Mouse (Mus musculus): Measurements from ENCODE around the gene Hbb-y. TPM values are rescaled to one million over a fixed set of nuclear protein-coding genes. Genes with fewer than 3 reads are reported as not detected.
"Not testable (repeated sequence)": the region's sequence is repeated elsewhere in the genome, so short reads cannot be mapped to it uniquely, and the experiment has no call there.

The Hbb-y gene
- polyA plus RNA-seq, 1 experiment from 2014 or later: 42.6 TPM

DNA sequence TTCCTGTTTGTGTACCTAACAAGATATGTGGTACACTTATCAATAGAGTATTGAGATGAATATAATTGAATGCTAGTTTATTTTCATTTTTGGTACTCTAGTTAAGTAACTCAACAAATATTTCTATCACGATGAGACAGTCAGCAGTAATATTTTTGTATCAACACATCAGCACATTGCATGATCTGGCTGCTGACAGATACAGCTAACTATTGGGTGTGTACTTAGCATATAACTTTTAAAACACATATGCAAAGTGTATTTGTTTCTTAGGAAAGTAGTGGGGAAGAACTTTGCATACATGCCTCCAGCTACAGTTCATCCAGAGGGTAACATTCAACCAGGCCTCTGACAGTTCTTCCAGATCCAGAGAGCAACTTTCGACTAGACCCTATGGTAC lies 28.4 kb downstream of the Hbb-y start:
- Histone ChIP-seq H3K36me3 (ENCODE audit: control insufficient read depth, insufficient read depth, low read length) (no peaks in the 10 kb centered on the region), H3K27ac (ENCODE audit: low read length) (no peak overlapping the region), H3K27me3 (ENCODE audit: control insufficient read depth, insufficient read depth, low read length) (no peaks in the 10 kb centered on the region), H3K4me1 (ENCODE audit: control insufficient read depth, insufficient read depth, low read length) (no peaks in the 10 kb centered on the region), H3K9ac (ENCODE audit: low read length) (no peak overlapping the region), H3K4me2 (ENCODE audit: low read depth, low read length) (no peak overlapping the region), H3K4me3 (replicated peaks; ENCODE audit: low read length) (no peak overlapping the region), H3K9me3 (replicated peaks; ENCODE audit: control insufficient read depth, low read length) (no peaks in the 10 kb centered on the region)
- 80% methylated on average over 2 of the region's 2 CpGs for WGBS
- ATAC-seq (ENCODE audit: insufficient read depth, low FRiP score): no peak

DNA sequence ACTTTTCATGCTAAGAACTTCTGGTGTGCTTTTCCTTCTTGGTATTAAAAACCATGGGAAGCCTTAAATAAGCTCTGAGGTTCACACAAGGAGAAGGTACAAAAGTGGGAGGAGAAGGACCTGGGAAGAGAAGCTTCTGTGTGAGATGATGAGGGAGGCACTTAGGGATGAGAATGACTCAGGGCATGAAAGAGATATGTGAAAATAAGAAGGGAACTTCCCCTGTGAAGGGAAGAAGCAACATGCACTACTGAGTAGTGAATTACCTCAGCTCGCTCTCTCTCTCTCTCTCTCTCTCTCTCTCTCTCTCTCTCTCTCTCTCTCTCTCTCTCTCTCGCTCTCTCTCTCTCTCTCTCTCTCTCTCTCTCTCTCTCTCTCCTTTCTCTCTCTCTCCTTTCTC lies 37.9 kb downstream of the Hbb-y start:
- not testable (repeated sequence) for H3K4me3 ChIP-seq (replicated peaks; ENCODE audit: low read length); H3K9ac ChIP-seq (ENCODE audit: low read length); H3K4me1 ChIP-seq (ENCODE audit: control insufficient read depth, insufficient read depth, low read length); ATAC-seq (ENCODE audit: insufficient read depth, low FRiP score); H3K27me3 ChIP-seq (ENCODE audit: control insufficient read depth, insufficient read depth, low read length); H3K9me3 ChIP-seq (replicated peaks; ENCODE audit: control insufficient read depth, low read length); H3K27ac ChIP-seq (ENCODE audit: low read length); H3K36me3 ChIP-seq (ENCODE audit: control insufficient read depth, insufficient read depth, low read length); H3K4me2 ChIP-seq (ENCODE audit: low read depth, low read length)
- WGBS: 88% methylated on average over 1 of the region's 2 CpGs

DNA sequence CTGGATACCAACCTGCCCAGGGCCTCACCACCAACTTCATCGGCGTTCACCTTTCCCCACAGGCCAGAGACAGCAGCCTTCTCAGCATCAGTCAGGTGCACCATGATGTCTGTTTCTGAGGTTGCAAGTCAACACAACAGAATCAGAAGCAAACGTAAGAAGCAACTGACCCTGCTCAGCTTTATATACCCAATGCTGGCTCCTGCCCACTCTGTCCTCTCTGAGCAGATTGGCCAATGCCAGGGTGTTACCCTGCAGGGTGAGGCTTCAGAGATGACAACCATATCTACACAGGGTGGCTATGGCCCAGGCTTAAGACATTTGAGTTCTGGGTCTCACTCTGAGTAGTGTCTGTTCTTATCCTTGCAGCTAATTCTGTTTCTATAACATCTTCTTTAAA lies 39.2 kb downstream of the Hbb-y start, which contains the start of gene Hbb-bt:
TSS of gene Hbb-bt (minus strand) at position 231 of the 400 bp plus-strand sequence.
- no peaks in the 10 kb centered on the region for H3K4me1 ChIP-seq (ENCODE audit: control insufficient read depth, insufficient read depth, low read length)
- no peaks in the 10 kb centered on the region for H3K27me3 ChIP-seq (ENCODE audit: control insufficient read depth, insufficient read depth, low read length)
- no peak within 1 kb of the TSS for H3K4me3 ChIP-seq (replicated peaks; ENCODE audit: low read length)
- H3K27ac ChIP-seq (ENCODE audit: low read length): no peak within 1 kb of the TSS
- no peak within 1 kb of the TSS for H3K9ac ChIP-seq (ENCODE audit: low read length)
- H3K4me2 ChIP-seq (ENCODE audit: low read depth, low read length): no peak within 1 kb of the TSS
- H3K36me3 ChIP-seq (ENCODE audit: control insufficient read depth, insufficient read depth, low read length): no peaks in the 10 kb centered on the region
- peak; percentile 82 for ATAC-seq (ENCODE audit: insufficient read depth, low FRiP score)
- 85% methylated on average over 3 of the region's 3 CpGs for WGBS
- no peaks in the 10 kb centered on the region for H3K9me3 ChIP-seq (replicated peaks; ENCODE audit: control insufficient read depth, low read length)

DNA sequence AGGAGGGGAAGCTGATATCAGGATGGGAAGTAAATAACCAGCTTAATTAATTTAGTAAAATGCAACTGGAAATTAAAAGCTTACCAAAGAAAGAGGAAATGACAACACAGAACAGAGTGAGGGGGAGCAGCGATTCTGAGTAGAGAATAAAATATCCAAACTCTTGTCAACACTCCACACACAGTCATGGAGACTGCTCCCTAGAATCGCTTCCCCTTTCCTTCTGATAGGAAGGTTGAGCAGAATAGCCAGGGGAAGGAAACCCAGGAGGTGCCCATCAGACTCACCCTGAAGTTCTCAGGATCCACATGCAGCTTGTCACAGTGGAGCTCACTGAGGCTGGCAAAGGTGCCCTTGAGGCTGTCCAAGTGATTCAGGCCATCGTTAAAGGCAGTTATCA lies 39.9 kb downstream of the Hbb-y start:
- not testable (repeated sequence) for H3K27me3 ChIP-seq (ENCODE audit: control insufficient read depth, insufficient read depth, low read length); ATAC-seq (ENCODE audit: insufficient read depth, low FRiP score); H3K4me3 ChIP-seq (replicated peaks; ENCODE audit: low read length); H3K36me3 ChIP-seq (ENCODE audit: control insufficient read depth, insufficient read depth, low read length); H3K27ac ChIP-seq (ENCODE audit: low read length); H3K9me3 ChIP-seq (replicated peaks; ENCODE audit: control insufficient read depth, low read length); H3K4me2 ChIP-seq (ENCODE audit: low read depth, low read length); H3K9ac ChIP-seq (ENCODE audit: low read length); H3K4me1 ChIP-seq (ENCODE audit: control insufficient read depth, insufficient read depth, low read length)
- WGBS: no CpG with 5 or more reads among the region's 3 CpGs

DNA sequence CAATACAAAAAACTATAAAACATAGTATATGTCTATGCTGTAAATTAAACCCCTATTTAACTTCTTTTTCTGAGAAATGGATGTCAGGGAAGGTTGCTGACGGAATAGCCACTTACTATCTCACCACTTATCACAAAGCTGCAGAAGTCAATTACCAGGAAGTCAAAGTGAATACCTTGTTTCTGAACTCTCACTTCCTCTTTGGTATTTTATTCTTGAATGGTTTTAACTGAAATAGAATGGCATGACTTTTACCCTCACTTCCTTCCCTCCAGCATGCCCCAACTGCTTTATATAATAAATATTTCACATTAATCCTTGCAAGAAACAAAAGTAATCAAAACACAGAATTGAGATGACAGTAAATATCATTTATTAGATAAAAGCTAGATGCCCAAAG lies 40.8 kb downstream of the Hbb-y start:
- no peak overlapping the region for H3K4me2 ChIP-seq (ENCODE audit: low read depth, low read length)
- H3K36me3 ChIP-seq (ENCODE audit: control insufficient read depth, insufficient read depth, low read length): no peaks in the 10 kb centered on the region
- H3K4me3 ChIP-seq (replicated peaks; ENCODE audit: low read length): no peak overlapping the region
- no peak for ATAC-seq (ENCODE audit: insufficient read depth, low FRiP score)
- 59% methylated on average over 1 of the region's 1 CpGs for WGBS
- no peaks in the 10 kb centered on the region for H3K4me1 ChIP-seq (ENCODE audit: control insufficient read depth, insufficient read depth, low read length)
- H3K27me3 ChIP-seq (ENCODE audit: control insufficient read depth, insufficient read depth, low read length): no peaks in the 10 kb centered on the region
- H3K9ac ChIP-seq (ENCODE audit: low read length): no peak overlapping the region
- no peaks in the 10 kb centered on the region for H3K9me3 ChIP-seq (replicated peaks; ENCODE audit: control insufficient read depth, low read length)
- no peak overlapping the region for H3K27ac ChIP-seq (ENCODE audit: low read length)

DNA sequence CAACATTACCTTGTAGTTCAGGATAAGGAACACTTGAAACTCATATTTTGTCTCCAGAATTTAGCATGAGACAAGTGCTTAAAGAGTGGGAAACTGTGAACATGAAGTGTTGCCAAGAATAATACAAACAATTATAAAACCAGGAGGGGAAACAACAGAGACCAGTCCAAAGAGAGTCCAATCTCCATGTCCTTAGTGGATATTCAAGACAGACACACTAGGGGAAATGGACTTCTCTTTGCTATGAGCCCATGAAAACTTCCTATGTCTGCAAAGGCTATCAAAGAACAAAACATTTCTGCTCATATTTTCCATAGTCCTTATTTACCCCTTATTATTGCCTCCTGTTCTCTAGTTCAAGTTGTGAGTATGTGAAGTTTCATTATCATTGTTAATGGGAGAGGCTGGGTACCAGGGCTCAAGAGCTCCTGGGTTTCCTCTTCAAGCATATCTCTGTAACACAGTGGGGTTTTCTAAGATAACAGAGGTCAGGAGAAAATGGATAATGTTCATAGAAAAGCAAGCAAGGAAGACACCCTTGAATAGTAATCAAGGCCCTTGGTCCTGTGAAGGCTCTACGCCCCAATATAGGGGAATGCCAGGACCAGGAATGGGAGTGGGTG lies 41.7 kb downstream of the Hbb-y start:
- 94% methylated on average over 1 of the region's 1 CpGs for WGBS
- Histone ChIP-seq H3K36me3 (ENCODE audit: control insufficient read depth, insufficient read depth, low read length) (no peaks in the 10 kb centered on the region), H3K4me1 (ENCODE audit: control insufficient read depth, insufficient read depth, low read length) (no peaks in the 10 kb centered on the region), H3K4me2 (ENCODE audit: low read depth, low read length) (no peak overlapping the region), H3K9ac (ENCODE audit: low read length) (no peak overlapping the region), H3K9me3 (replicated peaks; ENCODE audit: control insufficient read depth, low read length) (no peaks in the 10 kb centered on the region), H3K4me3 (replicated peaks; ENCODE audit: low read length) (no peak overlapping the region), H3K27ac (ENCODE audit: low read length) (no peak overlapping the region), H3K27me3 (ENCODE audit: control insufficient read depth, insufficient read depth, low read length) (no peaks in the 10 kb centered on the region)
- ATAC-seq (ENCODE audit: insufficient read depth, low FRiP score): no peak

DNA sequence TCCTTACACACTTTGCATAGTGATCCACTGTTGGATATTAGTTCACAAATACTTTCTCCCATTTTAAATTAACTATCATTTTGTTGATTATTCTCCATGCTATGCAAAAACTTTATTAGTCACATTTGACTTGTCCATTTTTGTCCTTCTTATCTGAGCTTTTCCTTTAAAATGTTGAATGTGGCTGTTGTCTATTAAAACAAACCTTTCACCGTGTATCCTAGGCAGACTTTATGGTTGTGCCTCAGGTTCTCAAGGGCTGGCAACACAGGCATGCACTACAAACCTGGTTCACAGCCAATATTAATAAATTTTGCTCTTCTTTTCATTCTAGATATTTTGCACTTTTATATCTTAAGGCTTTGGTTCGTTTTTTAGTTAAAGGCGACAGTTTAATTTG lies 42.3 kb downstream of the Hbb-y start:
- no peaks in the 10 kb centered on the region for H3K36me3 ChIP-seq (ENCODE audit: control insufficient read depth, insufficient read depth, low read length)
- no peaks in the 10 kb centered on the region for H3K9me3 ChIP-seq (replicated peaks; ENCODE audit: control insufficient read depth, low read length)
- no peak overlapping the region for H3K4me3 ChIP-seq (replicated peaks; ENCODE audit: low read length)
- 71% methylated on average over 3 of the region's 3 CpGs for WGBS
- no peaks in the 10 kb centered on the region for H3K4me1 ChIP-seq (ENCODE audit: control insufficient read depth, insufficient read depth, low read length)
- no peak overlapping the region for H3K9ac ChIP-seq (ENCODE audit: low read length)
- no peak overlapping the region for H3K27ac ChIP-seq (ENCODE audit: low read length)
- ATAC-seq (ENCODE audit: insufficient read depth, low FRiP score): no peak
- H3K4me2 ChIP-seq (ENCODE audit: low read depth, low read length): no peak overlapping the region
- H3K27me3 ChIP-seq (ENCODE audit: control insufficient read depth, insufficient read depth, low read length): no peaks in the 10 kb centered on the region

DNA sequence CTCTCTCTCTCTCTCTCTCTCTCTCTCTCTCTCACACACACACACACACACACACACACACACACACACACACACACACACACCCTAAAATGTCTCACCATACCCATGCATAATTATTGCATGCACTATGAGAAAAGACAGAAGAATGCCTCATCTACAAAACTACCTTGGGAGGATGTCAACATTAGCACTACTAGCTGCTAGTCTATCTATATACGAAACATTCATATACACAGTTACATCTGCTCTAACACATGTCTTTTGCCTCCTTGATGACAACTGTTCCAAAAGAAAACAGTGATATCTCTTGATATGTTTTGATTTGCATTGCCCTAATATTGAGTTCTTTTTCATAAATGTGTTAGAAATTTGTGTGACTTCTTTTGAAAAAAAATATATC lies 42.7 kb downstream of the Hbb-y start:
- ATAC-seq (ENCODE audit: insufficient read depth, low FRiP score): no peak
- WGBS: 85% methylated on average over 1 of the region's 1 CpGs
- Histone ChIP-seq H3K4me2 (ENCODE audit: low read depth, low read length) (no peak overlapping the region), H3K4me3 (replicated peaks; ENCODE audit: low read length) (no peak overlapping the region), H3K27ac (ENCODE audit: low read length) (no peak overlapping the region), H3K9me3 (replicated peaks; ENCODE audit: control insufficient read depth, low read length) (no peaks in the 10 kb centered on the region), H3K9ac (ENCODE audit: low read length) (no peak overlapping the region), H3K27me3 (ENCODE audit: control insufficient read depth, insufficient read depth, low read length) (no peaks in the 10 kb centered on the region), H3K4me1 (ENCODE audit: control insufficient read depth, insufficient read depth, low read length) (no peaks in the 10 kb centered on the region), H3K36me3 (ENCODE audit: control insufficient read depth, insufficient read depth, low read length) (no peaks in the 10 kb centered on the region)

DNA sequence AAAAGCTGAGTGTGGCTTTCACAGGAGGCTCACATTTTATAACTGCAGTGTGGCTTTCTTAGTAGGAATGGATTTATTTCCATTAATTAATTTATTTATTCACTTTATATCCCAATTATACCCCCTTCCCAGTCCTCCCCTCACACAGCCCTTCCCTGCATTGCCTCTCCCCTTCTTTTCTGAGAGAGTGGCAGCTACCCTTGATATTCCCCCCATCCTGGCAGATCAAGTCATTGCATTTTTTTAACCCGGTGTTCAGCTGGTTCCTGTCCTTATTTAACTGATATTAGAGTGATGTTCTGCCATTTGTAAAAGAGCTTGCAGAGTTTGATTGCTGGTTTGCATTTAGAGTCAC lies 43.2 kb downstream of the Hbb-y start:
- whole genome bisulfite sequencing: 59% methylated on average over 1 of the region's 1 CpGs
- Histone ChIP-seq H3K36me3 (ENCODE audit: control insufficient read depth, insufficient read depth, low read length) (no peaks in the 10 kb centered on the region), H3K4me1 (ENCODE audit: control insufficient read depth, insufficient read depth, low read length) (no peaks in the 10 kb centered on the region), H3K27me3 (ENCODE audit: control insufficient read depth, insufficient read depth, low read length) (no peaks in the 10 kb centered on the region), H3K27ac (ENCODE audit: low read length) (no peak overlapping the region), H3K9ac (ENCODE audit: low read length) (no peak overlapping the region), H3K9me3 (replicated peaks; ENCODE audit: control insufficient read depth, low read length) (no peaks in the 10 kb centered on the region), H3K4me3 (replicated peaks; ENCODE audit: low read length) (no peak overlapping the region), H3K4me2 (ENCODE audit: low read depth, low read length) (no peak overlapping the region)
- ATAC-seq (ENCODE audit: insufficient read depth, low FRiP score): no peak
